21 mouse cellular contexts compared by ENCODE assay signal in genomic region chr16:44029273-44029672, GRCm38 (mm10). TPM values are rescaled to one million over a fixed set of nuclear protein-coding genes. Genes with fewer than 3 reads are reported as not detected.
DNase-seq lines count a peak whose midpoint lies in the region; ATAC-seq and TF ChIP-seq lines count a peak whose summit lies in the region.
"Had no signal": no experiment of that assay in that cellular context is flagged by ENCODE, and none has a peak within 500 bp of the region (broad histone marks: within the 10 kb centered on the region; RNA-seq: fewer than 3 reads in every experiment).

No protein-coding gene starts in this region.

- no peaks in the 10 kb centered on the region for H3K27me3 ChIP-seq in liver, adult 2 months (ENCODE audit: control insufficient read depth, insufficient read depth, low read length)
- no peaks in the 10 kb centered on the region for H3K27me3 ChIP-seq in liver, postnatal 0 days (ENCODE audit: insufficient read depth, low read length)
- peaks cover 5% of the 10 kb centered on the region; the same call in 1 of the 2 replicates for H3K27me3 ChIP-seq in G1E (ENCODE audit: insufficient read depth, low read length)
- no peaks in the 10 kb centered on the region for H3K27me3 ChIP-seq in midbrain, embryonic 14.5 days (ENCODE audit: control insufficient read depth, insufficient read depth, low read length)
- H3K27me3 ChIP-seq: embryonic facial prominence, embryonic 13.5 days; forebrain, embryonic 13.5 days; hindbrain, embryonic 13.5 days had no signal

- ATAC-seq in liver, postnatal 0 days, result no peak
- ATAC-seq in G1E (ENCODE audit: extremely low read depth, insufficient number of reproducible peaks, low FRiP score, poor library complexity, severe bottlenecking), result peak; percentile 30; the same call in 1 of the 2 replicates
- ATAC-seq in granulocyte monocyte progenitor cell, adult 5-6 weeks (replicated peaks; ENCODE audit: poor library complexity, severe bottlenecking), result peak; percentile 44
- no peak for ATAC-seq in midbrain, embryonic 14.5 days (ENCODE audit: low FRiP score, low TSS enrichment)
- ATAC-seq: forebrain, embryonic 13.5 days; forebrain, postnatal 0 days; hindbrain, postnatal 0 days; intestine, embryonic 16.5 days had no signal

- 0 out of 2 replicates have a peak overlapping the region, but pooled peaks have one; percentile 19 for H3K27ac ChIP-seq in liver, adult 2 months (replicated peaks; ENCODE audit: insufficient read depth, low read depth, low read length)
- no peak overlapping the region for H3K27ac ChIP-seq in liver, postnatal 0 days (ENCODE audit: low read depth)
- no peak overlapping the region for H3K27ac ChIP-seq in midbrain, embryonic 14.5 days (replicated peaks; ENCODE audit: low read depth, low read length)
- H3K27ac ChIP-seq: embryonic facial prominence, embryonic 13.5 days; forebrain, embryonic 13.5 days; heart, embryonic 10.5 days; hindbrain, embryonic 13.5 days; hindbrain, postnatal 0 days had no signal

- H3K36me3 ChIP-seq in liver, adult 2 months (ENCODE audit: control insufficient read depth, insufficient read depth, low read length), result peaks cover 31% of the 10 kb centered on the region
- 0 out of 2 replicates have a peak, but pooled peaks cover 3% of the 10 kb centered on the region for H3K36me3 ChIP-seq in liver, postnatal 0 days (replicated peaks; ENCODE audit: insufficient read depth, low read length)
- no peaks in the 10 kb centered on the region for H3K36me3 ChIP-seq in G1E (replicated peaks)
- H3K36me3 ChIP-seq in midbrain, embryonic 14.5 days (ENCODE audit: control insufficient read depth, insufficient read depth, low read length), result no peaks in the 10 kb centered on the region
- H3K36me3 ChIP-seq: embryonic facial prominence, embryonic 13.5 days; heart, embryonic 10.5 days; hindbrain, embryonic 13.5 days had no signal

- DNase-seq in liver, adult 2 months (ENCODE audit: extremely low read depth, low read depth, low spot score), result peak; percentile 23
- no peak for DNase-seq in liver, postnatal 0 days
- DNase-seq in G1E (ENCODE audit: low spot score), result no peak
- no peak for DNase-seq in midbrain, embryonic 14.5 days
- DNase-seq in adrenal gland, postnatal 4 days (ENCODE audit: low spot score in 2 of 2), result no peak
- DNase-seq in testis, postnatal 14 days (ENCODE audit: low spot score), result no peak
- DNase-seq: adrenal gland, postnatal 10 days; cerebellum, adult 11-12 months; cerebellum, adult 9-10 months; cerebellum, postnatal 25 days; forebrain, postnatal 0 days; gastrocnemius, postnatal 25 days; heart, adult 18-20 months; heart, postnatal 10 days had no signal

- H3K9me3 ChIP-seq in liver, postnatal 0 days (ENCODE audit: low read length), result no peaks in the 10 kb centered on the region
- no peaks in the 10 kb centered on the region for H3K9me3 ChIP-seq in G1E (replicated peaks)
- no peaks in the 10 kb centered on the region for H3K9me3 ChIP-seq in midbrain, embryonic 14.5 days (ENCODE audit: control insufficient read depth, low read length)
- H3K9me3 ChIP-seq: embryonic facial prominence, embryonic 13.5 days; forebrain, embryonic 13.5 days; heart, embryonic 10.5 days; hindbrain, embryonic 13.5 days had no signal

- H3K4me1 ChIP-seq in liver, adult 2 months (ENCODE audit: control insufficient read depth, insufficient read depth, low read length), result peaks cover 3% of the 10 kb centered on the region; the same call in 1 of the 2 replicates
- H3K4me1 ChIP-seq in liver, postnatal 0 days (ENCODE audit: insufficient read depth), result 0 out of 2 replicates have a peak, but pooled peaks cover 5% of the 10 kb centered on the region
- H3K4me1 ChIP-seq in G1E (ENCODE audit: insufficient read depth, low read depth, low read length), result peaks cover 5% of the 10 kb centered on the region; the same call in 1 of the 2 replicates
- no peaks in the 10 kb centered on the region for H3K4me1 ChIP-seq in midbrain, embryonic 14.5 days (ENCODE audit: control insufficient read depth, insufficient read depth, low read length)
- H3K4me1 ChIP-seq: forebrain, embryonic 13.5 days; heart, embryonic 10.5 days; hindbrain, embryonic 13.5 days had no signal

- H3K79me2 ChIP-seq in liver, adult 2 months (ENCODE audit: control insufficient read depth, insufficient read depth, low read length), result no peaks in the 10 kb centered on the region

- no peak for TF ChIP-seq EP300 in liver, postnatal 0 days (IDR thresholded peaks at IDR 0.05; ENCODE audit: low read depth)

- WGBS in liver, adult 2 months, result 38% methylated on average over 2 of the region's 2 CpGs
- 25% methylated on average over 2 of the region's 2 CpGs for WGBS in liver, postnatal 0 days (ENCODE audit: insufficient replicate concordance)
- 73% methylated on average over 2 of the region's 2 CpGs for WGBS in midbrain, embryonic 14.5 days

- H3K9ac ChIP-seq in liver, adult 2 months (ENCODE audit: low read depth, low read length), result no peak overlapping the region
- H3K9ac ChIP-seq in liver, postnatal 0 days (replicated peaks), result no peak overlapping the region
- H3K9ac ChIP-seq in midbrain, embryonic 14.5 days (replicated peaks; ENCODE audit: low read length), result no peak overlapping the region
- H3K9ac ChIP-seq: embryonic facial prominence, embryonic 13.5 days; forebrain, embryonic 13.5 days; forebrain, postnatal 0 days; hindbrain, embryonic 13.5 days had no signal

- no peak for TF ChIP-seq POLR2A in liver, adult 2 months (IDR thresholded peaks at IDR 0.05; ENCODE audit: extremely low read depth, insufficient read depth, low read length)

- no peak overlapping the region for H3K4me2 ChIP-seq in liver, postnatal 0 days (ENCODE audit: low read depth, low read length)
- H3K4me2 ChIP-seq in midbrain, embryonic 14.5 days (ENCODE audit: low read length), result no peak overlapping the region
- H3K4me2 ChIP-seq: embryonic facial prominence, embryonic 13.5 days; forebrain, embryonic 13.5 days; hindbrain, embryonic 13.5 days had no signal

- no peak overlapping the region for H3K4me3 ChIP-seq in liver, adult 2 months (ENCODE audit: insufficient read depth, low read depth, low read length)
- no peak overlapping the region for H3K4me3 ChIP-seq in liver, postnatal 0 days (ENCODE audit: low read depth, low read length)
- no peak overlapping the region for H3K4me3 ChIP-seq in G1E (ENCODE audit: low read depth, low read length)
- no peak overlapping the region for H3K4me3 ChIP-seq in midbrain, embryonic 14.5 days (replicated peaks; ENCODE audit: low read depth, low read length)
- H3K4me3 ChIP-seq: embryonic facial prominence, embryonic 13.5 days; forebrain, embryonic 13.5 days; heart, embryonic 10.5 days; hindbrain, embryonic 13.5 days had no signal

- TF ChIP-seq CTCF in liver, adult 2 months (IDR thresholded peaks at IDR 0.05; ENCODE audit: low read depth, low read length), result no peak
- no peak for TF ChIP-seq CTCF in liver, postnatal 0 days (IDR thresholded peaks at IDR 0.05; ENCODE audit: low read depth)
- no peak for TF ChIP-seq CTCF in G1E (IDR thresholded peaks at IDR 0.05; ENCODE audit: low read depth, low read length)

RNA-seq across cellular contexts. Expression of gene Gramd1c, which starts 33.9 kb away (rescaled TPM):
- total RNA-seq in liver, adult 2 months (2014; rRNA removed), result 29.9 and 48.5 TPM in 2 replicates
- 6.1 and 6.6 TPM in 2 replicates for polyA plus RNA-seq in liver, adult 2 months (2012; rRNA removed)
- 10.9 and 16.5 TPM in 2 replicates for polyA plus RNA-seq in liver, postnatal 0 days (2015; fragmentation: Nextera tagmentation; extraction: Ambion mirVana)
- total RNA-seq in G1E (2014; fragmentation: Nextera tagmentation) (1.4 and 1.7 TPM in 2 replicates), G1E (2017) (8.4 and 11.2 TPM in 2 replicates)
- polyA plus RNA-seq in G1E (2012), result 0.08 and 0.10 TPM in 2 replicates
- total RNA-seq in granulocyte monocyte progenitor cell, adult 5-6 weeks (2014; fragmentation: Nextera tagmentation), result 1.3 and 2.6 TPM in 2 replicates
- 1.2 and 2.1 TPM in 2 replicates for total RNA-seq in granulocyte monocyte progenitor cell, adult 5-6 weeks (2017)
- polyA plus RNA-seq in midbrain, embryonic 14.5 days (2014; fragmentation: Nextera tagmentation; extraction: Ambion mirVana), result 1.8 and 1.9 TPM in 2 replicates
- 1 to 10 TPM; 3.0 to 3.9 TPM for total RNA-seq in adrenal gland, postnatal 4 days (2021)

RNA-seq across cellular contexts. Expression of gene Zdhhc23, which starts 49.7 kb away (rescaled TPM):
- total RNA-seq in liver, adult 2 months (2014; rRNA removed), result 0.09 and 0.20 TPM in 2 replicates
- 0.07 and 0.32 TPM in 2 replicates for polyA plus RNA-seq in liver, adult 2 months (2012; rRNA removed)
- 0.20 and 0.40 TPM in 2 replicates for polyA plus RNA-seq in liver, postnatal 0 days (2015; fragmentation: Nextera tagmentation; extraction: Ambion mirVana)
- 0.90 TPM in 1 of 2 replicates, not detected in the other for total RNA-seq in G1E (2014; fragmentation: Nextera tagmentation)
- 0.52 and 0.55 TPM in 2 replicates for total RNA-seq in G1E (2017)
- 0.11 and 0.21 TPM in 2 replicates for polyA plus RNA-seq in G1E (2012)
- total RNA-seq in granulocyte monocyte progenitor cell, adult 5-6 weeks (2014; fragmentation: Nextera tagmentation), result 0.60 and 1.4 TPM in 2 replicates
- 0.52 and 0.78 TPM in 2 replicates for total RNA-seq in granulocyte monocyte progenitor cell, adult 5-6 weeks (2017)
- polyA plus RNA-seq in midbrain, embryonic 14.5 days (2014; fragmentation: Nextera tagmentation; extraction: Ambion mirVana), result 2.6 and 3.0 TPM in 2 replicates
- 1 to 10 TPM in 1 of 2 experiments, under 1 TPM in 1; 0.73 to 1.9 TPM for total RNA-seq in adrenal gland, postnatal 4 days (2021)

Comparison
In these comparisons a context has a peak if more than half of its experiments do, and no peak if none do; other contexts are left out.
1. ATAC-seq: peak in G1E (single experiment) and granulocyte monocyte progenitor cell, adult 5-6 weeks (single experiment); none in liver, postnatal 0 days (single experiment) and midbrain, embryonic 14.5 days (single experiment).